Mouse (Mus musculus) heart, embryonic 12.5 days (tissue): ENCODE measurements around the gene Aifm3. TPM values are rescaled to one million over a fixed set of nuclear protein-coding genes. Genes with fewer than 3 reads are reported as not detected.

Source experiments
- ATAC-seq: fragments of 200-750 bp; cut with Nextera tagmentation; 2 replicates; pipeline ENCODE4 v1.8.0; 2017; ENCODE audit warnings: moderate TSS enrichment, moderate library complexity; ENCODE audit not compliant: insufficient number of reproducible peaks, low FRiP score
- H3K27ac ChIP-seq: fragments of 300-500 bp; sonication (generic); 2 replicates; pipeline ENCODE4 v1.5.1; 2016; ENCODE audit warnings: mild to moderate bottlenecking, moderate library complexity; ENCODE audit not compliant: poor library complexity, severe bottlenecking
- H3K27me3 ChIP-seq: fragments of 300-500 bp; sonication (generic); replicated peaks from 2 replicates; pipeline ENCODE4 v1.6.1; 2016; ENCODE audit warnings: mild to moderate bottlenecking, moderate library complexity
- H3K36me3 ChIP-seq: fragments of 300-500 bp; sonication (generic); 2 replicates; pipeline ENCODE4 v1.6.1; 2016; ENCODE audit warnings: mild to moderate bottlenecking, moderate library complexity
- H3K4me1 ChIP-seq: fragments of 300-500 bp; sonication (generic); replicated peaks from 2 replicates; pipeline ENCODE4 v1.6.1; 2016; ENCODE audit warnings: mild to moderate bottlenecking
- H3K4me2 ChIP-seq: fragments of 300-500 bp; sonication (generic); 2 replicates; pipeline ENCODE4 v1.6.1; 2016; ENCODE audit warnings: mild to moderate bottlenecking, moderate library complexity
- H3K4me3 ChIP-seq: fragments of 300-500 bp; sonication (generic); 2 replicates; pipeline ENCODE4 v1.5.1; 2016; ENCODE audit warnings: mild to moderate bottlenecking
- H3K9ac ChIP-seq: fragments of 300-500 bp; sonication (generic); 2 replicates; pipeline ENCODE4 v1.6.1; 2016; ENCODE audit warnings: mild to moderate bottlenecking, moderate library complexity
- H3K9me3 ChIP-seq: fragments of 300-500 bp; sonication (generic); replicated peaks from 2 replicates; pipeline ENCODE4 v1.6.1; 2016; ENCODE audit warnings: mild to moderate bottlenecking, moderate library complexity
- WGBS: fragments of 180-500 bp; shearing (Covaris S2); methylation state at CpG from one replicate; pipeline ENCODE4 v1.1.7; 2016; 5-methylcytosine and 5-hydroxymethylcytosine counted together
- polyA plus RNA-seq: library from polyadenylated mRNA; unstranded; fragments of >200 nt; fragmentation: Nextera tagmentation; extraction: Ambion mirVana; gene quantifications from 2 replicates; pipeline ENCODE4 v1.2.1, GENCODE M21; 2016

Gene Aifm3
- 0.82 and 1.1 TPM in 2 replicates for polyA plus RNA-seq

GRCm38 (mm10) chr16:17489469-17490111, at the start of gene Aifm3:
Gene Aifm3, plus strand, starts transcription at chr16:17489611.
- ATAC-seq = peak; percentile 70
- Histone ChIP-seq H3K36me3 (peaks cover 19% of the 10 kb centered on the region), H3K9me3 (no peaks in the 10 kb centered on the region), H3K9ac (peak within 1 kb of the TSS; percentile 79), H3K4me2 (peak within 1 kb of the TSS; percentile 96), H3K4me1 (peaks cover 44% of the 10 kb centered on the region), H3K27ac (no peak within 1 kb of the TSS), H3K4me3 (peak within 1 kb of the TSS; percentile 60), H3K27me3 (peaks cover 24% of the 10 kb centered on the region)
- WGBS = 1% methylated on average over 47 of the region's 47 CpGs

DNA sequence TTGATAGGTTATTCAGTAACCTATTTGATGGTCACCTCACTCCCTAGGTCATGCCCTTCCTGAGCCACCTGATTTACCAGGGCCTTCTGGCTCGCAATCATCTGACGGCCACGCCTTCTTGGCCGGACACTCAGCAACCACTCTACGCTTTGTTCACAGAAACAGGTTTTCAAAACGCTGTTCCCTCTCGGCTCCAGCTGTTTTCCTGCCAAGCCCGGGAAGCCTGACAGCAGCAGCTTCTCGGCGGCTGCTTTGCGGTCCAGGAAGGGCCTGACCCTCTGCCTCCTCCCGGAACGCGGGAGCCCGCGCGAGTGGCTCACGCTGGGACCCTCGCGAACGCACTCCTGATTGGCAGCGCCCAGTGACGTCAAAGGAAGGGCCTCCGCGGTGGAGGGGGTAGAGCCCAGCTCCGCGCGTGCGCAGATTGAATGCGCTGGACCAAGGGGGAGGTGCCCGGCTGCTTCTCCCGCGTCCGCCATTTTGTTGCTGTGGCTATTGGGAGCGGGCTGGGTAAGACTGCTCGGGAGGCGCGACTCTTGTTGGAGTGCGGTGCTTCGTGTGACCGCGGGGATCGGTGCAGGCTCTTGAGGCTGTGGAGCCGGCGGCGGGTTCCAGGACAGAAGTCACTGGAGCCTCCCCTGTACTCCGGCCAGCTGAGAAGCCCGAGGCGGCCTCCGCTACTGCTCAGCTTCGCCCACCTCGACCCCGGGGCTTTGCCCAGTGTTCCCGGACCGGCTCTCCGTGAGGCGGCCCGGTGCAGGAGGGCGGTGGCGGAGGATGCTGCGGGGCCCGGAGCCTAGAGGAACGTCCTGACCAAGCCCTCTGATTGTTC, 37.7 kb upstream of the Aifm3 start, which contains the start of gene Crkl:
Gene Crkl, plus strand, starts transcription at position 447 of the 832 bp plus-strand sequence.
- Histone ChIP-seq H3K4me2 (peak within 1 kb of the TSS; percentile 77), H3K27me3 (no peaks in the 10 kb centered on the region), H3K36me3 (peaks cover 17% of the 10 kb centered on the region), H3K9ac (peak within 1 kb of the TSS; percentile 96), H3K4me1 (peaks cover 16% of the 10 kb centered on the region), H3K27ac (peak within 1 kb of the TSS; percentile 98), H3K9me3 (no peaks in the 10 kb centered on the region), H3K4me3 (peak within 1 kb of the TSS; percentile 90)
- peak; percentile 99 for ATAC-seq
- under 1% methylated on average over 63 of the region's 63 CpGs for WGBS

- Histone ChIP-seq H3K4me1 (peaks cover 16% of the 10 kb centered on the region), H3K36me3 (peaks cover 23% of the 10 kb centered on the region), H3K27me3 (no peaks in the 10 kb centered on the region), H3K27ac (peak overlapping the region; percentile 98), H3K4me2 (peak overlapping the region; percentile 77), H3K4me3 (peak overlapping the region; percentile 90), H3K9me3 (no peaks in the 10 kb centered on the region), H3K9ac (peak overlapping the region; percentile 96)
- ATAC-seq = peak; percentile 57
- whole genome bisulfite sequencing = under 1% methylated on average over 24 of the region's 24 CpGs
These were observed 37.1 kb upstream of the Aifm3 start for GRCm38 (mm10) chr16:17452373-17452715.

DNA sequence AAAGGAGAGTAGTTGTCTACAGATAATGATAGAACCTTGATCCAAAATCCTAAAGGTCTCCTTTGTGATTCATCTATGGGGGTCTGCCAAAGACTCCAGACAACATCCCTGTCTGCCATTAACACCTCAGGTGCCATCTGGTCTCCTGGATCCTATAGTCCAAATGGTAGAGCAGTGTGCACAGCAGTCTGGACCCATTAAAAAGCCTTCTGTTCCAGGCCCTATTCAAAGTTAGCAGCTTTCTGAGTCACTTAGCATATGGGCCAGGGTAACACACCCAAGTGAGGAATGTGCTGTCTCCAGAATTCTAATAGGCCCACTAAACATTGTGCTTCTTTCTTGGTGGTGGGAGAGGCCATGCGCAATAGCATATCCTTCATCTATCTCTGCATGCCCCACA, 32.5 kb upstream of the Aifm3 start:
- ATAC-seq = no peak
- Histone ChIP-seq H3K9me3 (no peaks in the 10 kb centered on the region), H3K36me3 (peaks cover 49% of the 10 kb centered on the region), H3K4me2 (no peak overlapping the region), H3K4me1 (peaks cover 11% of the 10 kb centered on the region), H3K4me3 (no peak overlapping the region), H3K27ac (no peak overlapping the region), H3K9ac (no peak overlapping the region), H3K27me3 (no peaks in the 10 kb centered on the region)
- 100% methylated on average over 1 of the region's 1 CpGs for WGBS

DNA sequence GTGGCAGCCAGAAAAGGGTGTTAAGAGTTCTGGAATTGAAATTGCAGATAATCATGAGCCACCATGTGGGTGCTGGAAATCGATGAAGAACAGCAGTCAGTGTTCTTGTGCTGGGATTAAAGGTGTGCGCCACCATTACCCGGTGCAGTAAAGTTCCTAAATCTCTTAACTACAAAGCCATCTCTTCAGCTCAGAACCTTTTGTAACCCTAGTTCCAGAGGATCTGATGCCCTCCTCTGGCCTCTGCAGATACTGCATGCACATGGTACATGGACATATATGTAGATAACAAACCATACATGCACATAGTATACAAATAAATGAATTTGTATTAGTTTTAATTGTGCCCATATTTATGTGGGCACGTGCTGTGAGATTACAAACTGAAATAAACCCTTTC, 29.2 kb upstream of the Aifm3 start:
- Histone ChIP-seq H3K4me2 (no peak overlapping the region), H3K36me3 (peaks cover 50% of the 10 kb centered on the region), H3K27ac (no peak overlapping the region), H3K9ac (no peak overlapping the region), H3K4me1 (peaks cover 5% of the 10 kb centered on the region), H3K27me3 (no peaks in the 10 kb centered on the region), H3K9me3 (no peaks in the 10 kb centered on the region), H3K4me3 (no peak overlapping the region)
- ATAC-seq = no peak
- WGBS = 91% methylated on average over 4 of the region's 4 CpGs

DNA sequence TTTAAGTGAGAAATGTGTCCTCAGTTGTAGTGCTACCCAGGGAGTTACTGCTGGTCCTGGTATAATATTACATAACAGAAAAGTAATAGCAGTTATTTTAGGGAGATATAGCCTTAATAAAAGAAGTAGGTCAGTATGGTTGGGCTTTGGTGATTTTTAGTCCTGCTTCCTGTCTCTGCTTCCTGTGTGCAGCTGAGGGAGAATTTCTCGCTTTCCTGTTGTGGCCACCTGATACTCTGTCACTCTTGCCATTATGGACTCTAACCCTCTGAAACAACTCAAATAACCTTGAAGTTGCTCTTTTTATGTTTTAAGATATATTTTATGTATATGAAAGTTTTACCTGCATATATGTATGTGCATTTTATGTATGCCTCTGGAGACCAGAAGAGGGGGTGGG, 27.8 kb upstream of the Aifm3 start:
- Histone ChIP-seq H3K4me1 (peaks cover 4% of the 10 kb centered on the region), H3K4me3 (no peak overlapping the region), H3K27ac (no peak overlapping the region), H3K36me3 (peaks cover 39% of the 10 kb centered on the region), H3K27me3 (no peaks in the 10 kb centered on the region), H3K9ac (no peak overlapping the region), H3K9me3 (no peaks in the 10 kb centered on the region), H3K4me2 (no peak overlapping the region)
- ATAC-seq = no peak
- WGBS = 77% methylated on average over 1 of the region's 1 CpGs

DNA sequence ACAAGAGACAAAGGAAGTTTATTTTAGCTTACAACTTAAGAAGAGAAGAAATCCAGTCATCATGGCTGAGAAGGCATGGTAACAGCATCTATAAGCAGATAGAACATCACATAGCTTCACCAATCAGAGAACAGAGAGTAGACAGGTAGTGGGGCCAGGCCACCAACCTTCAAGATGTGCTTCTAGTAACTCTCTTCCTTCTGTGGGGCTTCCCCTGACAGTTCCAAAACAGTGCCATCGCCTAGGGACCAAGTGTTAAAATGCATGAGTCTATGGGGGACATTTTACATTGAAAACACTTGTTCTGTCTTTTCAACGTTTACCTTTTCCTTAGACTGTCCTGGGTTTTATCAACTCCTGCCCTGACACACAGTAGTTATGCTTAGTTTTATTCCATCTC, 26.2 kb upstream of the Aifm3 start:
- H3K27me3 ChIP-seq = no peaks in the 10 kb centered on the region
- H3K36me3 ChIP-seq = peaks cover 24% of the 10 kb centered on the region
- ATAC-seq = no peak

DNA sequence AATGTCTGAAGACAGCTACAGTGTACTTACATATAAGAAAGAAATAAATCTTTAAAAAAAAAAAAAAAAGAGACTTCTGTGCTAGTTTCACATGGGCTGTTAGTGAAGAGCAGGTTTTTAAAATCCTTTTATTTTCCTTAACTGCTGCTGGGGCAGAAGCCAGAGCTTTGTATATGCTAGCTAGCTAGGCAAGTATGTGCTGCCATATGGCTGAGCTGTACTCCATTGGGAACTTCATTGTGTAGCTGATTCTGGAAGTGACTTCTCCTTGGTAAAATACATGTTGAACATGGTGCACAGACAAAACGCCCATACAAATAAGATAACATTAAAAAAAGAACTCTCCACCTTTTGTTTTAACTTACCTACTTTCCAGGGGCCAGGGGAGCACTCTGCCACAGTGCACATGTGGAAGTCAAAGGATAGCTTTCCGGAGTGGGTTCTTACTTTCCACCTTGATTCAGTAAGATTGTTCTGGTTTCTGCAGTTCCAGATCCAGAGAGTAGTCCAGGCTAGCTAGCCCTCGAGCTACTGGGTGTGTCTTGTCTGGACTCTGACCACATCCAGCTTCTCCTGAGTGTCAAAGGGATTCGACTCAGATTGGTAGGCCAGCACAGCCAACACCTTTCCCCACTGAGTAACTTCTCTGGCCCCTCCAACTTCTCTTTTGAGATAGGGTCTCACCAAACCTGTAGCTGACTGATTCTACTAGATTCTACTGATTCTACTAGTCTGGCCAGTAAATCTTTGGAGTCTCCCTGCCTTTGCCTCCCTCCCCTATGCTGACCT, 22.3 kb upstream of the Aifm3 start:
- H3K9ac ChIP-seq = no peak overlapping the region
- no peak overlapping the region for H3K4me2 ChIP-seq
- whole genome bisulfite sequencing = 77% methylated on average over 4 of the region's 4 CpGs
- no peak for ATAC-seq
- H3K27ac ChIP-seq = no peak overlapping the region
- no peak overlapping the region for H3K4me3 ChIP-seq
- H3K4me1 ChIP-seq = peaks cover 6% of the 10 kb centered on the region
- H3K9me3 ChIP-seq = no peaks in the 10 kb centered on the region
- H3K36me3 ChIP-seq = peaks cover 29% of the 10 kb centered on the region
- no peaks in the 10 kb centered on the region for H3K27me3 ChIP-seq

More for the DNA sequence above, 26.2 kb upstream of the Aifm3 start:
- no peak overlapping the region for H3K4me3 ChIP-seq
- H3K4me2 ChIP-seq = no peak overlapping the region
- WGBS = 74% methylated on average over 2 of the region's 2 CpGs
- peaks cover 4% of the 10 kb centered on the region for H3K4me1 ChIP-seq
- H3K9ac ChIP-seq = no peak overlapping the region
- no peaks in the 10 kb centered on the region for H3K9me3 ChIP-seq
- H3K27ac ChIP-seq = no peak overlapping the region

DNA sequence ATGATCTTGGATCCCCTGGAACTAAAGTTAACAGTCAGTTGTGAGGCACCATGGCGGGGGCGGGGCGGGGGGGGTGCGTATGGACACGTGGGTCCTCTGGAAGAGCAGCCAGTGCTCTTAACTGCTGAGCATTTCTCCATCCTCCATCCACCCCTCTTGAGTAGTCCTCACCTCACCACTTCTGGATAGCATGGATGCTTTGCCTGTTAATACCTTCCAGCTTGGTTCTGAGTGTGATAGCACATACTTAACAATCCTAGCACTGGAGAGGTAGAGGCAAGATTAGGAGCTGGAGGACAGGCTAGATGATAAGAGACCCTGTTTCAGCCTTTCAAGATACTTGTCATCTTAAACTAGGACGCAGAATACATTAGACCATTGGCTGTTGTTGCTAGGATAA, 16.9 kb upstream of the Aifm3 start:
- Histone ChIP-seq H3K27ac (no peak overlapping the region), H3K27me3 (no peaks in the 10 kb centered on the region), H3K4me2 (no peak overlapping the region), H3K4me1 (peaks cover 11% of the 10 kb centered on the region), H3K36me3 (peaks cover 38% of the 10 kb centered on the region), H3K9ac (no peak overlapping the region), H3K4me3 (no peak overlapping the region), H3K9me3 (no peaks in the 10 kb centered on the region)
- WGBS = 68% methylated on average over 6 of the region's 6 CpGs
- no peak for ATAC-seq

GRCm38 (mm10) chr16:17474091-17474490, 15.3 kb upstream of the Aifm3 start:
- Histone ChIP-seq H3K9me3 (no peaks in the 10 kb centered on the region), H3K9ac (0 out of 2 replicates have a peak overlapping the region, but pooled peaks have one; percentile 3), H3K36me3 (peaks cover 37% of the 10 kb centered on the region), H3K4me3 (no peak overlapping the region), H3K27me3 (no peaks in the 10 kb centered on the region), H3K4me2 (no peak overlapping the region), H3K4me1 (peaks cover 11% of the 10 kb centered on the region), H3K27ac (no peak overlapping the region)
- ATAC-seq = no peak

- H3K27me3 ChIP-seq = no peaks in the 10 kb centered on the region
- ATAC-seq = no peak
- no peaks in the 10 kb centered on the region for H3K9me3 ChIP-seq
- H3K4me3 ChIP-seq = no peak overlapping the region
- 78% methylated on average over 2 of the region's 2 CpGs for WGBS
- H3K4me2 ChIP-seq = no peak overlapping the region
- H3K27ac ChIP-seq = no peak overlapping the region
- H3K9ac ChIP-seq = no peak overlapping the region
- H3K36me3 ChIP-seq = peaks cover 32% of the 10 kb centered on the region
- H3K4me1 ChIP-seq = peaks cover 11% of the 10 kb centered on the region
These were observed 14.7 kb upstream of the Aifm3 start for GRCm38 (mm10) chr16:17474761-17475160.
